Comparison of ENCODE assay signal across 17 mouse cellular contexts in genomic region chr9:96836984-96837383, GRCm38 (mm10). TPM values are rescaled to one million over a fixed set of nuclear protein-coding genes. Genes with fewer than 3 reads are reported as not detected.
DNase-seq lines count a peak whose midpoint lies in the region; ATAC-seq lines count a peak whose summit lies in the region.
"Had no signal": no experiment of that assay in that cellular context is flagged by ENCODE, and none has a peak within 500 bp of the region (broad histone marks: within the 10 kb centered on the region; RNA-seq: fewer than 3 reads in every experiment).

No protein-coding gene starts in this region.

- H3K36me3 ChIP-seq in forebrain, embryonic 12.5 days (replicated peaks) = no peaks in the 10 kb centered on the region
- H3K36me3 ChIP-seq in forebrain, embryonic 11.5 days (ENCODE audit: control insufficient read depth, insufficient read depth, low read length) = no peaks in the 10 kb centered on the region
- H3K36me3 ChIP-seq: embryonic facial prominence, embryonic 15.5 days; lung, embryonic 15.5 days had no signal

- DNase-seq in forebrain, embryonic 11.5 days (ENCODE audit: low spot score) = no peak
- peak; percentile 58 for DNase-seq in retina, postnatal 1 day
- DNase-seq in retina, embryonic 14.5 days (ENCODE audit: low spot score) = no peak
- DNase-seq in mesoderm, embryonic 11.5 days (ENCODE audit: low read depth, low spot score) = peak; percentile 32
- no peak for DNase-seq in adrenal gland, adult (ENCODE audit: inconsistent age in 2 of 2, low spot score in 1 of 2)
- no peak for DNase-seq in ovary, adult 18-20 months (ENCODE audit: low spot score)
- DNase-seq in thymus, postnatal 25 days = no peak
- DNase-seq: adrenal gland, adult 8-10 months; heart, postnatal 10 days; kidney, adult 18-20 months; liver; right cerebral cortex, postnatal 25 days had no signal

- H3K4me1 ChIP-seq in forebrain, embryonic 12.5 days = peaks cover 26% of the 10 kb centered on the region
- H3K4me1 ChIP-seq in forebrain, embryonic 11.5 days (replicated peaks; ENCODE audit: control insufficient read depth, insufficient read depth, low read length) = peaks cover 2% of the 10 kb centered on the region; the same call in 1 of the 2 replicates
- H3K4me1 ChIP-seq: lung, embryonic 15.5 days had no signal

- ATAC-seq in forebrain, embryonic 12.5 days (ENCODE audit: low FRiP score) = peak; percentile 2; the same call in 1 of the 2 replicates
- ATAC-seq in forebrain, embryonic 11.5 days (replicated peaks; ENCODE audit: low FRiP score) = no peak

- H3K9ac ChIP-seq in forebrain, embryonic 12.5 days = no peak overlapping the region
- H3K9ac ChIP-seq in forebrain, embryonic 11.5 days (ENCODE audit: low read length) = no peak overlapping the region
- H3K9ac ChIP-seq: embryonic facial prominence, embryonic 15.5 days; lung, embryonic 15.5 days had no signal

- H3K4me3 ChIP-seq in forebrain, embryonic 12.5 days (replicated peaks) = no peak overlapping the region
- no peak overlapping the region for H3K4me3 ChIP-seq in forebrain, embryonic 11.5 days (ENCODE audit: low read depth, low read length)
- H3K4me3 ChIP-seq: embryonic facial prominence, embryonic 15.5 days; layer of hippocampus, adult 2 months; lung, embryonic 15.5 days; megakaryocyte, embryonic 14.5 days had no signal

- no peaks in the 10 kb centered on the region for H3K9me3 ChIP-seq in forebrain, embryonic 12.5 days
- H3K9me3 ChIP-seq in forebrain, embryonic 11.5 days (ENCODE audit: control insufficient read depth, low read length) = no peaks in the 10 kb centered on the region
- H3K9me3 ChIP-seq: embryonic facial prominence, embryonic 15.5 days; lung, embryonic 15.5 days had no signal

- 0 out of 2 replicates have a peak overlapping the region, but pooled peaks have one; percentile 42 for H3K27ac ChIP-seq in forebrain, embryonic 12.5 days
- H3K27ac ChIP-seq in forebrain, embryonic 11.5 days (ENCODE audit: low read depth, low read length) = no peak overlapping the region
- H3K27ac ChIP-seq: embryonic facial prominence, embryonic 15.5 days; layer of hippocampus, adult 2 months; lung, embryonic 15.5 days had no signal

- H3K27me3 ChIP-seq in forebrain, embryonic 12.5 days = no peaks in the 10 kb centered on the region
- H3K27me3 ChIP-seq in forebrain, embryonic 11.5 days (ENCODE audit: control insufficient read depth, insufficient read depth, low read length) = no peaks in the 10 kb centered on the region
- H3K27me3 ChIP-seq: embryonic facial prominence, embryonic 15.5 days had no signal

- H3K4me2 ChIP-seq in forebrain, embryonic 12.5 days = no peak overlapping the region
- H3K4me2 ChIP-seq in forebrain, embryonic 11.5 days (ENCODE audit: low read depth, low read length, severe bottlenecking) = no peak overlapping the region
- H3K4me2 ChIP-seq: embryonic facial prominence, embryonic 15.5 days; lung, embryonic 15.5 days had no signal

- WGBS in forebrain, embryonic 12.5 days = 21% methylated on average over 8 of the region's 8 CpGs
- WGBS in forebrain, embryonic 11.5 days = 25% methylated on average over 8 of the region's 8 CpGs

RNA-seq across cellular contexts. Expression of gene Pxylp1, which starts 55.5 kb away (rescaled TPM):
- polyA plus RNA-seq in forebrain, embryonic 12.5 days (2016; fragmentation: Nextera tagmentation; extraction: Ambion mirVana) = 48.5 and 51.2 TPM in 2 replicates
- polyA plus RNA-seq in forebrain, embryonic 11.5 days (2014; fragmentation: Nextera tagmentation; extraction: Ambion mirVana) = 34.0 and 39.0 TPM in 2 replicates

Comparison
In these comparisons a context has a peak if more than half of its experiments do, and no peak if none do; other contexts are left out.
1. DNase-seq: peak in retina, postnatal 1 day (single experiment) and mesoderm, embryonic 11.5 days (single experiment); none in forebrain, embryonic 11.5 days (single experiment), retina, embryonic 14.5 days (single experiment), adrenal gland, adult (0 of 2), ovary, adult 18-20 months (single experiment) and thymus, postnatal 25 days (single experiment).